Comparison of ENCODE assay signal across 8 mouse cellular contexts in the genomic region with DNA sequence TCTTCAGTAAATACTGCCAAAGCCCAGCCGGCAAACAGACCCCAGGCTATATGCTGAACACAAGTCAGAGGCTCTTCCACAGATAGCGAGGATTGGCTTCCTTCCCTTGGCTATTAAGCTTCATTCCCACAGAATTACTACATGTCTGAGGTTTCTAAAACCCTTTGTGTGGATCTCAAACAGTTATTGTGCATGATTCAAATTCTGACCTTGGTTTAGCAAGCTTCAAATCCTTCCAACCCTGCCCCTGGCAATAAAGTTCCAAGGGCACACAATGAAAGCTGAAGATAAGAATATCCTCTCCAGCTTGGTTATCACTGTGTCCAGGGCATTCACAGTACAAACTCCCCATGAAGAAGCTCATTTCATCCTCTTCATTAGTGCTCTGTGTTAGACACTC.
"Had no signal": no experiment of that assay in that cellular context is flagged by ENCODE, and none has a peak within 500 bp of the region (broad histone marks: within the 10 kb centered on the region; RNA-seq: fewer than 3 reads in every experiment).

No protein-coding gene starts in this region.

- DNase-seq: kidney, adult 8-10 months; kidney, postnatal 10 days; kidney, postnatal 36 days; left cerebral cortex, postnatal 4 days; liver, postnatal 0 days; lung, embryonic 14.5 days; thymus, postnatal 14 days; thymus, postnatal 4 days had no signal
